Mouse (Mus musculus) regulatory T cell (primary cell): Measurements from ENCODE around the gene Ndst2.

Source experiments
- in situ Hi-C: fragments of 300-600 bp; cut with MboI, MseI; formaldehyde crosslinking; loops from one replicate; pipeline ENCODE4 v1.15.1; 2025; ENCODE audit warnings: high pct_unique_total_duplicates

Ndst2 gene

GRCm38 (mm10) chr14:20733952-20734774, at the start of gene Ndst2:
TSS of gene Ndst2 (minus strand) at chr14:20734562.
- in situ Hi-C loops = no loop called here

GRCm38 (mm10) chr14:20783526-20783925, 49.2 kb upstream of the Ndst2 start:
- in situ Hi-C loops = no loop called here

- in situ Hi-C loops = no loop called here
These were observed 48.5 kb upstream of the Ndst2 start for GRCm38 (mm10) chr14:20782860-20783259.

GRCm38 (mm10) chr14:20780217-20780616, 45.9 kb upstream of the Ndst2 start:
- in situ Hi-C loops = no loop called here

GRCm38 (mm10) chr14:20778496-20778895, 44.1 kb upstream of the Ndst2 start:
- in situ Hi-C loops = no loop called here

GRCm38 (mm10) chr14:20775661-20776060, 41.3 kb upstream of the Ndst2 start:
- in situ Hi-C loops = no loop called here

GRCm38 (mm10) chr14:20773410-20773809, 39.0 kb upstream of the Ndst2 start:
- in situ Hi-C loops = no loop called here

- in situ Hi-C loops = no loop called here
These were observed 38.4 kb upstream of the Ndst2 start for GRCm38 (mm10) chr14:20772808-20773207.

- in situ Hi-C loops = no loop called here
These were observed 37.6 kb upstream of the Ndst2 start for GRCm38 (mm10) chr14:20771941-20772340.

- in situ Hi-C loops = loop anchor here (5.0 to 10.0 kb wide), 2 partner anchors 109 to 446 kb away; no protein-coding TSS in a partner anchor
These were observed 34.2 kb upstream of the Ndst2 start for GRCm38 (mm10) chr14:20768581-20768980.

- in situ Hi-C loops = loop anchor here (5.0 to 10.0 kb wide), 2 partner anchors 109 to 447 kb away; no protein-coding TSS in a partner anchor
These were observed 33.6 kb upstream of the Ndst2 start for GRCm38 (mm10) chr14:20767936-20768335.

GRCm38 (mm10) chr14:20765642-20766258, 31.4 kb upstream of the Ndst2 start:
- in situ Hi-C loops = loop anchor here (5.0 to 10.0 kb wide), 2 partner anchors 112 to 449 kb away; no protein-coding TSS in a partner anchor

- in situ Hi-C loops = loop anchor here (5.0 to 10.0 kb wide), 3 partner anchors 112 to 450 kb away; no protein-coding TSS in a partner anchor
These were observed 30.6 kb upstream of the Ndst2 start for GRCm38 (mm10) chr14:20764942-20765341.

- in situ Hi-C loops = loop anchor here (10.0 kb wide), 1 partner anchor 966 kb away; no protein-coding TSS in a partner anchor
These were observed 24.5 kb upstream of the Ndst2 start for GRCm38 (mm10) chr14:20758768-20759435.

- in situ Hi-C loops = loop anchor here (10.0 kb wide), 1 partner anchor 967 kb away; no protein-coding TSS in a partner anchor
These were observed 23.1 kb upstream of the Ndst2 start for GRCm38 (mm10) chr14:20757370-20757907.

- in situ Hi-C loops = loop anchor here (10.0 kb wide), 1 partner anchor 971 kb away; no protein-coding TSS in a partner anchor
These were observed 19.4 kb upstream of the Ndst2 start for GRCm38 (mm10) chr14:20753792-20754191.

GRCm38 (mm10) chr14:20750503-20750902, 16.1 kb upstream of the Ndst2 start:
- in situ Hi-C loops = loop anchor here (10.0 kb wide), 1 partner anchor 974 kb away; no protein-coding TSS in a partner anchor

GRCm38 (mm10) chr14:20749494-20750051, 15.2 kb upstream of the Ndst2 start:
- in situ Hi-C loops = loop anchor here (10.0 kb wide), 1 partner anchor 975 kb away; no protein-coding TSS in a partner anchor

- in situ Hi-C loops = no loop called here
These were observed 14.0 kb upstream of the Ndst2 start for GRCm38 (mm10) chr14:20748388-20748787.

GRCm38 (mm10) chr14:20746935-20747334, 12.6 kb upstream of the Ndst2 start:
- in situ Hi-C loops = no loop called here

- in situ Hi-C loops = no loop called here
These were observed 9.3 kb upstream of the Ndst2 start for GRCm38 (mm10) chr14:20743614-20744013.
